Mouse (Mus musculus) heart, adult 2 months (tissue): Measurements from ENCODE around the gene Cmtm8.

Source experiments
- CTCF ChIP-seq: fragments of 200-600 bp; IDR thresholded peaks from 2 replicates; pipeline ENCODE4 v1.8.1; 2022; ENCODE audit warnings: antibody characterized with exemption, mild to moderate bottlenecking, moderate library complexity
- EP300 ChIP-seq: fragments of 200-500 bp; IDR thresholded peaks from 2 replicates; pipeline ENCODE4 v1.6.1; 2011; ENCODE audit warnings: low read depth, low read length, control low read depth; ENCODE audit not compliant: insufficient read depth
- POLR2A ChIP-seq: fragments of 200-500 bp; IDR thresholded peaks from 2 replicates; pipeline ENCODE4 v1.6.1; 2011; ENCODE audit warnings: mild to moderate bottlenecking, low read depth, low read length, control low read depth; ENCODE audit not compliant: insufficient read depth

- TF ChIP-seq POLR2A (no peak), EP300 (0 out of 2 replicates have a peak, but pooled peaks have one; percentile 33), CTCF (no peak)
Measured at GRCm38 (mm10) chr9:114802191-114802590, 41.8 kb downstream of the Cmtm8 start.
